Mouse (Mus musculus) erythroblast, embryonic 14.5 days (primary cell): Measurements from ENCODE around the gene Fbxo7. TPM values are rescaled to one million over a fixed set of nuclear protein-coding genes. Genes with fewer than 3 reads are reported as not detected.

Source experiments
- H3K27me3 ChIP-seq: 2 replicates; pipeline ENCODE4 v1.6.1; 2012; ENCODE audit warnings: inconsistent platforms; ENCODE audit not compliant: control insufficient read depth
- H3K36me3 ChIP-seq: 2 replicates; pipeline ENCODE4 v1.6.1; 2012; ENCODE audit warnings: mild to moderate bottlenecking, inconsistent platforms; ENCODE audit not compliant: control insufficient read depth
- H3K4me1 ChIP-seq: 2 replicates; pipeline ENCODE4 v1.6.1; 2012; ENCODE audit warnings: inconsistent platforms; ENCODE audit not compliant: control insufficient read depth
- H3K4me3 ChIP-seq: replicated peaks from 2 replicates; pipeline ENCODE3; 2012; ENCODE audit warnings: moderate library complexity, mild to moderate bottlenecking, inconsistent platforms
- H3K9me3 ChIP-seq: 2 replicates; pipeline ENCODE4 v1.6.1; 2012; ENCODE audit warnings: low read length, inconsistent platforms, mixed read lengths; ENCODE audit not compliant: control insufficient read depth
- GATA1 ChIP-seq: IDR thresholded peaks from 2 replicates; pipeline ENCODE4 v1.6.1; 2012; ENCODE audit warnings: low read length, inconsistent platforms, mixed read lengths
- TAL1 ChIP-seq: IDR thresholded peaks from 3 replicates; pipeline ENCODE4 v1.6.1; 2012; ENCODE audit warnings: low read length, inconsistent platforms, mixed read lengths
- polyA plus RNA-seq: library from polyadenylated mRNA; stranded (reverse); fragments of >175 nt; gene quantifications from 2 replicates; pipeline ENCODE4 v1.2.3, GENCODE M21; 2012

Fbxo7 gene
- polyA plus RNA-seq, 1 experiment, result 14.1 TPM

GRCm38 (mm10) chr10:86069341-86069740 is 47.6 kb downstream of the Fbxo7 start:
- H3K9me3 ChIP-seq, result no peaks in the 10 kb centered on the region; the same call in 1 of the 2 replicates
- no peak overlapping the region for H3K4me3 ChIP-seq
- H3K36me3 ChIP-seq, result no peaks in the 10 kb centered on the region
- H3K27me3 ChIP-seq, result no peaks in the 10 kb centered on the region
- TF ChIP-seq TAL1 (no peak), GATA1 (no peak)
- H3K4me1 ChIP-seq, result no peaks in the 10 kb centered on the region

GRCm38 (mm10) chr10:86070751-86071150 is 49.0 kb downstream of the Fbxo7 start:
- H3K4me1 ChIP-seq, result no peaks in the 10 kb centered on the region
- TF ChIP-seq TAL1, result no peak
- no peak for TF ChIP-seq GATA1
- no peaks in the 10 kb centered on the region for H3K36me3 ChIP-seq
- H3K27me3 ChIP-seq, result no peaks in the 10 kb centered on the region
- H3K9me3 ChIP-seq, result no peaks in the 10 kb centered on the region; the same call in 1 of the 2 replicates
- no peak overlapping the region for H3K4me3 ChIP-seq

GRCm38 (mm10) chr10:86074134-86074533 is 52.4 kb downstream of the Fbxo7 start:
- H3K4me3 ChIP-seq, result no peak overlapping the region
- H3K9me3 ChIP-seq, result no peaks in the 10 kb centered on the region; the same call in 1 of the 2 replicates
- no peak for TF ChIP-seq TAL1
- no peak for TF ChIP-seq GATA1
- no peaks in the 10 kb centered on the region for H3K36me3 ChIP-seq
- H3K4me1 ChIP-seq, result no peaks in the 10 kb centered on the region
- H3K27me3 ChIP-seq, result no peaks in the 10 kb centered on the region

- Histone ChIP-seq H3K9me3 (no peaks in the 10 kb centered on the region; the same call in 1 of the 2 replicates), H3K4me3 (no peak overlapping the region), H3K4me1 (no peaks in the 10 kb centered on the region), H3K27me3 (no peaks in the 10 kb centered on the region), H3K36me3 (no peaks in the 10 kb centered on the region)
- TF ChIP-seq GATA1, result no peak
- no peak for TF ChIP-seq TAL1
These were observed 53.4 kb downstream of the Fbxo7 start for GRCm38 (mm10) chr10:86074971-86075711.

- Histone ChIP-seq H3K9me3 (no peaks in the 10 kb centered on the region; the same call in 1 of the 2 replicates), H3K4me3 (no peak overlapping the region), H3K4me1 (no peaks in the 10 kb centered on the region), H3K36me3 (no peaks in the 10 kb centered on the region), H3K27me3 (no peaks in the 10 kb centered on the region)
- TF ChIP-seq GATA1, result no peak
- TF ChIP-seq TAL1, result no peak
These were observed 55.5 kb downstream of the Fbxo7 start for GRCm38 (mm10) chr10:86077272-86077671.

GRCm38 (mm10) chr10:86078761-86079160 is 57.0 kb downstream of the Fbxo7 start:
- Histone ChIP-seq H3K4me1 (no peaks in the 10 kb centered on the region), H3K9me3 (no peaks in the 10 kb centered on the region; the same call in 1 of the 2 replicates), H3K36me3 (no peaks in the 10 kb centered on the region), H3K4me3 (no peak overlapping the region), H3K27me3 (no peaks in the 10 kb centered on the region)
- TF ChIP-seq GATA1 (no peak), TAL1 (no peak)

- Histone ChIP-seq H3K9me3 (no peaks in the 10 kb centered on the region), H3K4me3 (no peak overlapping the region)
- TF ChIP-seq GATA1 (no peak), TAL1 (no peak)
These were observed 58.1 kb downstream of the Fbxo7 start for GRCm38 (mm10) chr10:86079921-86080320.

GRCm38 (mm10) chr10:86091919-86092318 is 70.1 kb downstream of the Fbxo7 start:
- no peak overlapping the region for H3K4me3 ChIP-seq
- H3K36me3 ChIP-seq, result no peaks in the 10 kb centered on the region
- H3K27me3 ChIP-seq, result no peaks in the 10 kb centered on the region
- TF ChIP-seq TAL1, result no peak
- TF ChIP-seq GATA1, result no peak
- no peaks in the 10 kb centered on the region for H3K9me3 ChIP-seq
- peaks cover 2% of the 10 kb centered on the region; the same call in 1 of the 2 replicates for H3K4me1 ChIP-seq

More at GRCm38 (mm10) chr10:86079921-86080320, 58.1 kb downstream of the Fbxo7 start:
- Histone ChIP-seq H3K4me1 (no peaks in the 10 kb centered on the region), H3K36me3 (no peaks in the 10 kb centered on the region), H3K27me3 (no peaks in the 10 kb centered on the region)

GRCm38 (mm10) chr10:86093109-86094035 is 71.6 kb downstream of the Fbxo7 start:
- TF ChIP-seq GATA1 (no peak), TAL1 (no peak)
- Histone ChIP-seq H3K36me3 (no peaks in the 10 kb centered on the region), H3K4me3 (no peak overlapping the region), H3K27me3 (no peaks in the 10 kb centered on the region), H3K9me3 (no peaks in the 10 kb centered on the region), H3K4me1 (peaks cover 2% of the 10 kb centered on the region; the same call in 1 of the 2 replicates)
